Mouse (Mus musculus) lung, adult 2 months (tissue): Measurements from ENCODE around the gene Abhd10.

Experiments used
- CTCF ChIP-seq: fragments of 200-500 bp; IDR thresholded peaks from 2 replicates; pipeline ENCODE4 v1.5.1; 2011; ENCODE audit warnings: mild to moderate bottlenecking, low read length, control low read depth; ENCODE audit not compliant: insufficient read depth
- POLR2A ChIP-seq: fragments of 200-500 bp; IDR thresholded peaks from 2 replicates; pipeline ENCODE4 v1.6.1; 2011; ENCODE audit warnings: low read depth, mild to moderate bottlenecking, control low read depth, low read length, borderline replicate concordance; ENCODE audit errors: extremely low read depth

GRCm38 (mm10) chr16:45767853-45768640 is 25.3 kb upstream of the Abhd10 start:
- TF ChIP-seq POLR2A, result no peak
- TF ChIP-seq CTCF, result no peak
